Mouse (Mus musculus): ENCODE results near the gene Prkab1.

The Prkab1 gene

DNA sequence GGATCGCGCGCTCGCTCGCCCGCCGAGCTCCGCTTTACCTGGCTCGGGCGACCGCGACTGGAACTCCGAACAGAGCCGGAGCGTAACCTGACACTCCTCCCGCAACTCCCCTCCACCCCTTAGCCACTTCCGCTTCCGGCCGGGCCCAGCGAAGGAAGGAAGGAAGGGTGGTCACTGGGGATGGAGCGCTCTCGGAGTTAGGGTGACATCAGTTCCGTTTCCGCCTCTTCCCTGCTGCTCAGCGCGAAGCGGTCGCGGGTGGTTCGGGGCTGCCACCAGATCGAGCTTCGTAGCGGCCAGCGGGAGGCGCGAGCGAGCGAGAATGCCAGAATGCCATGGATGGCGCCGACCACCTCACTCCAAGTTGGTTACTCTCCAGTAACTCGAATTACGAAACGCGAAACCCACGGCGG is at the start of gene Prkab1:
Gene Prkab1 (minus strand): TSS at position 182 of the 413 bp plus-strand sequence.
- peak; percentile 90 to 94 for DNase-seq

- no peak for DNase-seq
Measured at GRCm38 (mm10) chr5:116069618-116070017, 45.3 kb upstream of the Prkab1 start.

DNA sequence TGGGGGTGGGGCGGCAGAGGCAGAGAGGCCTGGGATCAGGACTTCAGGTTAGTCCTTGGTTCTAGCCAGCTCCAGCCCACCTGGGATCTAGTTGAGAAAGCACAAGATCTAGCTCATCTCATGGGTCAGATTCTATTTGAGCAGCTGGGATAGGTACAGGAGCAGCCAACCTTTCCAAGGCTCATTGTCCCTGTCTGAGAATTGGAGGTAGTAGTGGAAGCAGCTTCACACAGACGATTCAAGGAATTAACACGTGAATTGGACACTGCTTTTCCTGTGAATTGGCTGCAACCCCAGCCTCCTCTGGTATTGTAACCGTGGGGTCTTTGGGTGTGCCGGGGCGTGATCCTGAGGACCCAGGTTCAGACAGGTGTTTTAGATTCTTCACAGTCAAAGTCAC is 28.5 kb upstream of the Prkab1 start:
- DNase-seq, result no peak

GRCm38 (mm10) chr5:116052171-116052570 is 27.9 kb upstream of the Prkab1 start:
- DNase-seq, result no peak

- DNase-seq, result no peak
Measured at GRCm38 (mm10) chr5:116049821-116050220, 25.5 kb upstream of the Prkab1 start.

GRCm38 (mm10) chr5:116048321-116048720 is 24.0 kb upstream of the Prkab1 start:
- DNase-seq, result no peak

- no peak for DNase-seq
Measured at GRCm38 (mm10) chr5:116046246-116046645, 21.9 kb upstream of the Prkab1 start.

- no peak for DNase-seq
Measured at GRCm38 (mm10) chr5:116045581-116045980, 21.3 kb upstream of the Prkab1 start.

DNA sequence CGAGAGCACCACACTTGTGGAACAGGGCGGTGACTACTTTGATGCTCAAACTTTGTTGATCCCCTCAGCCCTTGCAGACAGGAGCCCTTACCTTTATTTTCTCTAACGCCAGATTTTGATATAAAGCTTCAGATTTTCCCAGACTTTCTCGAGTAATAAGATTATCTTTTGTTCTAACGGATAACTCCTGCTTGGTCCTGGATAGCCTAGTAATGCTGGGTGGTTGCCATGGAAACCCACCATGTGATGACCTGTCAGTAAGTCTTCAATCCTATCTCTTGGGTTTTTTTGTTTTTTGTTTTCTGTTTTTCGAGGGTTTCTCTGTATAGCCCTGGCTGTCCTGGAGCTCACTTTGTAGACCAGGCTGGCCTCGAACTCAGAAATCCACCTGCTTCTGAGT is 17.9 kb upstream of the Prkab1 start:
- no peak for DNase-seq

GRCm38 (mm10) chr5:116039706-116040105 is 15.4 kb upstream of the Prkab1 start:
- no peak for DNase-seq

DNA sequence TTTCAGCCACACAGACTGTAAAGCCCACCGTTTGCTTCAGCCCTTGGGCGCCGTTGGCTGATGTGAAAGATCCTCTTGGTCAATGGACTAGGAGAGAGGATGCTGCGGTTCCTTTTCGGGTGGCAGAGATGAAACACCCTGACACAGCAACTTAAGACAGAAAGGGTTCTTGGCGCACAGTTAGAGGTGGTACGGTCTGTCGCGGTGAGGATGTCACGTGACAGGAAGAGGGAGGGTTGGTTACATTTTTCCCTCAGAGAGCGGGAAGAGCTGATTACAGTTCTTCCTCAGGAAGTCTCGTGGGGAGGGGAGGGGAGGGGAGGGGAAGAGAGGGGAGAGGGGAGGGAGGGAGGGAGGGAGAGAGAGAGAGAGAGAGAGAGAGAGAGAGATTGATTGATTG is 13.4 kb upstream of the Prkab1 start:
- DNase-seq, result no peak

- DNase-seq, result no peak
Measured at GRCm38 (mm10) chr5:116036465-116036864, 12.2 kb upstream of the Prkab1 start.

GRCm38 (mm10) chr5:116031190-116031577 is 6.9 kb upstream of the Prkab1 start:
- peak; percentile 25 to 31 for DNase-seq

GRCm38 (mm10) chr5:116030566-116031189 is 6.4 kb upstream of the Prkab1 start:
- peak in 1 of 2 experiments; percentile 15 for DNase-seq

GRCm38 (mm10) chr5:116029071-116029470 is 4.8 kb upstream of the Prkab1 start:
- peak; percentile 57 to 67 for DNase-seq

DNA sequence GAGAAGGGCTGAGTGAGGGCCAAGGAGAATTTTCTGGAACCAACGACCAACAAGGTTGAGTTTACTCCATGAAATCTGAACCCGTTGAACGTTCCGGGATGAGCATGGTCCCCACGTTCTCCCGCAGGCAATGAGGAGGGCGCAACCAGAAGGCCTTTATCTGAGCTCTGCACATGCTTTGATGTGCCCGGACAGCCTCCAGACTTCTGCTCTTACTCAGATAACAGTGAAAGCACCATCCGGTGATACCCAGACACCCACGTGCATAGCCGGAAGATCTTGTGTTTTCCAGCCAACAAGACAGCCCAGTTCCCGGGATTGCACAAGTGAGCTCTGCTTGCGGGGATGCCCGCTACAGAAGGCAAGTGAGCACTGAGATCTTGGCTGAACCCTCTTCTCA is 2.3 kb upstream of the Prkab1 start:
- no peak for DNase-seq

GRCm38 (mm10) chr5:116026107-116026506 is 1.8 kb upstream of the Prkab1 start:
- no peak for DNase-seq

DNA sequence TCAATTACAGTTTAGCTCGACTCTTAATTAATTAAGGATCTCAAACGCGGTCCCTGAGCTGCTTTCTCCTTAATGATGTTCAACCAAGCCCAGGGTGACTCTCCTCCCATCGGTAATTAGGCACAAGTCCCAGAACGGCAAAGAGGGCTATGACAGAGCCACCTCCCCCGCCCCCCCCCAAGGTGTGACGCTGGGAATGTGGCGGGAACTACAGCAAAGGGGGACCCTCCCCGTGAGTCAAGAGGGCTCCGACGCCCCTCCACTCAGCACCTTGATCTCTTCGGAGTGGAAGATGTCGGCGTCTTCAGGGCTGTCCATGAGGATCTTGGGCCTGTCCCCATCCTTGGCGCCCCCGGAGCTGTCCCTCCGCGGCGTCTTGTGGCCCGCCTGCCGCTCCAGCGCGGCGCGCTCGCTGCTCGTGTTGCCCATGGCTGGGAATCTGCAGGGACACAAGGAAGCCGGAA is 455 bp downstream of the Prkab1 start:
- no peak for DNase-seq

DNA sequence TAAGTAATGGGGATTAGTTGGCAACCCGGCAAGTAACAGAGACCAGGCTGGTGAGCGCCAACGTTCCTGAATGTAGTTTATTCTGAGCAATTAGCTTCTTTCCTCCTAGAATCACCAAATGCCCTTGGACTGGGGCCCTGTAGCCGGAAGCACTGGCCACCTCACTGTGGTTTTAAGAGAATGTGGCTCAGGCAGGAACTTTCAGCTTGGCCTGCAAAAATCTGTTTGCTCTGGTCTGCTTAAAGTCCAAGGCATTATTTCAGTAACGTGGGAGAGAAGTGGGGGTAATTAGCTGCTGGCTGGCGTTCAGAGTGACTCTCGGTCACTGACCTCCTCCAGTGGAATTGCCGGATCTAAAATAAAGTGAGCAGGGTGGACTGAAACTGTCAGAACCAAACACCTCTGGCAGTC is 1.1 kb downstream of the Prkab1 start:
- no peak for DNase-seq

GRCm38 (mm10) chr5:116022658-116023200 is 1.6 kb downstream of the Prkab1 start:
- DNase-seq, result no peak

DNA sequence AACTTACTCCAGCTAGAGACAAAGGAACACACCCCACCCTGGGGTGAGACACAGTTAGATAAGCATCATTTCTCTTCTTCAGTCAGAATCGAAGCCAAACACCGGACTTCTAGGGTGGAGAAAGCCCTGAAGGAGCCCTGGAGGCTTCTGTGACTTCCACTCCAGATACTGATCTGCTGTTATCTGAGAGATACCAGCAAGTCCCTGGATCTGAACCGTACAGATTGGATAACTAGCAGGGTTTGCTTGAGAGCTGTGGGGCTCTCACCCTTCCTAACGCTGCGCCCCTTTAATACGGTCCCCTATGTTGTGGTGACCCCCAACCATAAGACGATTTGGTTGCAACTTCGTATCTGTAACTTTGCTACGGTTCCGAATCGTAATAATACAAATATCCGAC is 2.2 kb downstream of the Prkab1 start:
- no peak for DNase-seq

DNA sequence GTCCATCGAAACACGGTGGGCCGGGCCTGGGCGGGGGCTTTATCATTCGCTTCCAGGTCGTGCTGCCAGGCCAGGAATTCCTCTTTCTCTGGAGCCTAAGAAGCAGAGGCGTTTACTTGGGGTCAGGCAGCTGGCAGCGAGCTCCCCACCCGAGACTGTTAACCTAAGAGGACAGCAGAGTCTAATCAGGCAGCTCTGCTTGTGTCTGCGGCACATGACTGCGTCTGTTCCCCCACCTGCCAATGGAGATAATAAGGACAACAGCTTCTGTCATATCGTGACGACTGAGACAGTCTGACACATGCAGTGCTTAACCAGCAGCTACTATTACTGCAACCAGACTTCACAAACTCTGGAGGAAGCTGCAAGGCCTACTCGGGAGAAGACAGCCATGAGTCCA is 2.8 kb downstream of the Prkab1 start:
- DNase-seq, result no peak

GRCm38 (mm10) chr5:116019371-116019770 is 4.9 kb downstream of the Prkab1 start:
- no peak for DNase-seq

DNA sequence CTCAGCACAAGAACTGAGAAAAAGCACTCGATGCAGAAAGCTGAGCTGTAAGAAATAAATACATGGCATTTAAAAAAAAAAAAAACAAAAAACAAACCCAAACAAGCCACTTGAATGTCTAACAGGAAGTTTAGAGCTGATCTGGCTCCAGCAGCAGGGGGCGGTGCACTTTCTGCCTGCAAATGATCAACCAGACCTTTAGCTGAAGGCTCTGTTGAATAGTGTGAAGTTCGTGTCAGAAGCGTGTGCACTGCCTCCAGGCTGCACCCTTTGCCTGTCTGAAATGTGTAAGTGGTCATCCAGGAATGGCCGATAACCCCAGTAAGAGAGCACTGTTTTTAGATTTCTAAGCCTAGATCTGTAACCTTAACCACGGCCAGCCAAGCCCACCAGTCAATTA is 5.5 kb downstream of the Prkab1 start:
- DNase-seq, result no peak

GRCm38 (mm10) chr5:116018196-116018595 is 6.1 kb downstream of the Prkab1 start:
- DNase-seq, result no peak
